Mouse (Mus musculus) bone marrow, adult 2 months (tissue): ENCODE data around the gene Ankrd55.

Experiments used
- CTCF ChIP-seq: fragments of 200-500 bp; IDR thresholded peaks from 2 replicates; pipeline ENCODE4 v1.5.1; 2011; ENCODE audit warnings: low read length, control low read depth; ENCODE audit not compliant: control insufficient read depth, insufficient read depth
- POLR2A ChIP-seq: fragments of 200-500 bp; IDR thresholded peaks from 2 replicates; pipeline ENCODE4 v1.6.1; 2011; ENCODE audit warnings: low read depth, mild to moderate bottlenecking, control low read depth, low read length, borderline replicate concordance; ENCODE audit not compliant: control insufficient read depth

GRCm38 (mm10) chr13:112381476-112381875 is 93.2 kb downstream of the Ankrd55 start:
- TF ChIP-seq POLR2A (no peak), CTCF (no peak)
